Mouse (Mus musculus) retina, adult 2 months (tissue): ENCODE results near the gene Rreb1.

Experiments used
- DNase-seq: peaks from one replicate; pipeline ENCODE4 v3.0.0-alpha.2; 2012; ENCODE audit warnings: low read depth, low spot score

The Rreb1 gene

GRCm38 (mm10) chr13:37851617-37852016 is 73.4 kb downstream of the Rreb1 start:
- no peak for DNase-seq

DNA sequence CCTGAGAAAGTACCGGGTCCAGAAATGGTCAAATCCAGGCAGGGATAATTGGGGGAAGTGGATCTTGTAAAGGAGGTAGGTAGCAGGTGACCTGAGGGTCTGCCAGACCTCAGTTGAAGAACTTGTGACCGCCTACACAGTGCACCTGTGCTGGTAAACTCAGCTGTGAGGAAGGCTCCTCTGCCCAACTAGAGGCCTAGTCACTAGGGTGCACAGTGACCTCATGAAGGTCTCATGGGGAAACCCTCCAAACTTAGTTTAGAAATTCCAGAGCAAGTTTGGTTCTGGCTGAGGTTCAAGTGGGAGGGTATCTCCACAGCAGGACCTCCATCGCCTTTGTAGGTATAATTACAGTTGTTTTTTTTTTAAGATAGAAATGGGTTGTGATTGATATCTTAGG is 74.7 kb downstream of the Rreb1 start:
- DNase-seq, result no peak

DNA sequence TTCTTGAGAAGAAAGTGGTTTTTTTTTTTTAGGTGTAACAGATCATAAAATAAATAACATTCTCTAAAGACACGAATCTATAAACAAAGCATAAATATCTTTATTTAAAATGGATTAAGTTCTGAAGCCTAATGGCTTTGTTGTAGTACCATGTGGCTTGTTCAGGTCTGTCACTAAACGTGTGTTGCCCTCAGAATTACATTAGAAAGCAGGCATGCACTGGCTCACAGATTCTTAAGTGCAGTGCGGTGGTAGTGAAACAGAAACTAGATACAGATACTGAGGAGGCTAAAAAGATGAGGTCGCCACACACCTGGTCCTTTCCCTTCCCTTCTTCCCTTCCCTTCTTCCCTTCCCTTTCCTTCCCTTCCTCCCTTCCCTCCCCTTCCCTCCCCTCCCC is 75.2 kb downstream of the Rreb1 start:
- DNase-seq, result no peak

GRCm38 (mm10) chr13:37854031-37854431 is 75.8 kb downstream of the Rreb1 start:
- no peak for DNase-seq

- no peak for DNase-seq
These were observed 76.4 kb downstream of the Rreb1 start for GRCm38 (mm10) chr13:37854455-37855220.

GRCm38 (mm10) chr13:37855221-37855757 is 77.1 kb downstream of the Rreb1 start:
- DNase-seq, result no peak

DNA sequence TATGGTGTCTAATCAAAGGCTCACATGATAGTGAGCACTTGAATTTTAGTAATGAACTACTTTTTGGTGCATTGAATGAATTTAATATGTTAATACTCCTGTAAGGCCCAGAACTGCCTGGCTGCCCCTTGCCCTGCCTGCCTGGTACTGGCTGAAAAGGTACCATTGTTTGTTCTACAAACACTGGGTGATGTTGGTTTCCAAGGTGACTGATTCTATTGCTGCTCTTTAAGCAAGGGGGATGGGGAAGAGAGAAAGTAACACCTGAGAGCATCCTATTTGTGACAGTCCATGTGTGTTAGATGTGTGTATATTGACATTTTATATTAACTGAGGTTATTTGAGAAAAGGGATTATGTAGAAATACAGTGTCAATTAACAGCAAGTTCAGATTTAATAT is 77.6 kb downstream of the Rreb1 start:
- DNase-seq, result no peak

DNA sequence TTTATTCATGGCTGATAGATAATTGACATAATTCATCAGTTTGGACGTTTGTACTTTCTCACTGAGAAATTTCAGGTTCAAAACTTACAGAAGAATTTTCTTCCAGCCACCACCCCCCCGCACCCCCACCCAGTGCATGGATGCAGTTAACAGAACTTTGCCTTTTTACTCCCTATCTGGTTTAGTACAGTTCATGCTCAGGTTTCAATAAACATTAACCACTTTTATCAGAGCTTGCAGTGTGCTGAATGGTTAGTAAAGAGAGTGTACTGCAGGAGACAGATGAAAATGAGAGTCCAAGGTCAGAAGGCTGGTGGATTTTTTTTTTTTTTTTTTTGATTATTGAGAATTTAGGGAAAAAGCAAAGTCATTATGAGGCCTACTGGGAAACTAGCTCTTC is 78.3 kb downstream of the Rreb1 start:
- no peak for DNase-seq

- DNase-seq, result peak; percentile 72
These were observed 79.3 kb downstream of the Rreb1 start for GRCm38 (mm10) chr13:37857284-37858065.

- DNase-seq, result no peak
These were observed 79.9 kb downstream of the Rreb1 start for GRCm38 (mm10) chr13:37858066-37858501.

GRCm38 (mm10) chr13:37858508-37858907 is 80.3 kb downstream of the Rreb1 start:
- no peak for DNase-seq

GRCm38 (mm10) chr13:37859782-37860181 is 81.6 kb downstream of the Rreb1 start:
- no peak for DNase-seq

- DNase-seq, result no peak
These were observed 82.0 kb downstream of the Rreb1 start for GRCm38 (mm10) chr13:37860204-37860603.

- DNase-seq, result no peak
These were observed 82.6 kb downstream of the Rreb1 start for GRCm38 (mm10) chr13:37860789-37861188.

DNA sequence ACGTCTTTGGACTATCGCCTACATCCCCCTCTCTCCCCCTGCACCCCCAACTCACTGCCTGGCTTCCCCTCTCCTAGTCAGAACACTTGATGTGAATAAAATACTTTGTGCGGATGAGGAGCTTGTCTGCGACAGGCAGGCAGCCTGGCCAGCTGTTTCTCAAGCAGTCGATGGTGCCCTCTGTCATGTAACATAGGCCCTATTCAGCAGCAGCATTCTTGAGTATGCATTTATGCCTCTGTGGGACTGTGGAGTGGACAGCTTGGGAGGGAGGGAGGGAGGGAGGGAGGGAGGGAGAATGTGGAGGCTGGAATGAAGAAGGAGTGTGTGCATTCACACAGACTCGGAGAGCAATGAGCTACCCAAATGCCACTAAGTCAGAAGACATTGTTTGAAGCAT is 84.3 kb downstream of the Rreb1 start:
- no peak for DNase-seq

GRCm38 (mm10) chr13:37863643-37864042 is 85.4 kb downstream of the Rreb1 start:
- DNase-seq, result no peak

DNA sequence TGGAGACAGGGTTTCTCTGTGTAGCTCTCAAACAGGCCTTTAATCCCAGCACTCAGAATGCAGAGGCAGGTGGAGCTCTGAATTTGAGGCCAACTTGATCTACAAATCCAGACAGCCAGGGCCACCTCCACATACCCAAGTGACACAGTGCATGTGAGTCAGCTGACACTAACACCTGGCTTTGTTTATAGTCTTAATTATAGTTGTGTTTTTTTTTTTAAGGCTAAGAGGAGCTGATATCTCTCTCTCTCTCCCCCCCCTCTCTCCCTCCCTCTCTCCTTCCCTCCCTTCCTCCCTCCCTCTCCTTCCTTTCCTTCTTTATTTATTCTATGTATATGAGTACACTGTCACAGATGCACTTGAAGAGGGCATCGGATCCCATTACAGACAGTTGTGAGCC is 86.5 kb downstream of the Rreb1 start:
- no peak for DNase-seq

- DNase-seq, result no peak
These were observed 88.1 kb downstream of the Rreb1 start for GRCm38 (mm10) chr13:37866296-37866695.

DNA sequence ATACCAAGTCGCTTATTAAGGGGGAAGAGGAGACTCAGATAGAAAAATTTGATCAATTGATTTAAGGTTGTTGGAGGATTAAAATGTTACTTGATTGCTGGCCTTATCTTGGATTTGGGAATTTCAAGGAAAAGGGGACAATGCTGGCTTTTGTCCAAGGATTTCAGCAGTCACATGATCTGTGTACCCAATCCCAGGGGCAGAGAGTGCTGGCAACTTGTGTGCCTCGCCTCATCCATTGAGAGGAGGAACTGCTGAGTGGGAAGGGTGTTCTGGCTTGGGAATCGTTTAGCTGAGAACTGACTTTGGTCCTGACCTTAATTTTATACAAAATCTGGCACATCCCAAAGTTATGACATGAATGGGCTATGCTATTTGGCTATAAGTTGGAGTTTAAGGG is 88.6 kb downstream of the Rreb1 start:
- no peak for DNase-seq

GRCm38 (mm10) chr13:37870118-37870908 is 92.1 kb downstream of the Rreb1 start:
- no peak for DNase-seq

DNA sequence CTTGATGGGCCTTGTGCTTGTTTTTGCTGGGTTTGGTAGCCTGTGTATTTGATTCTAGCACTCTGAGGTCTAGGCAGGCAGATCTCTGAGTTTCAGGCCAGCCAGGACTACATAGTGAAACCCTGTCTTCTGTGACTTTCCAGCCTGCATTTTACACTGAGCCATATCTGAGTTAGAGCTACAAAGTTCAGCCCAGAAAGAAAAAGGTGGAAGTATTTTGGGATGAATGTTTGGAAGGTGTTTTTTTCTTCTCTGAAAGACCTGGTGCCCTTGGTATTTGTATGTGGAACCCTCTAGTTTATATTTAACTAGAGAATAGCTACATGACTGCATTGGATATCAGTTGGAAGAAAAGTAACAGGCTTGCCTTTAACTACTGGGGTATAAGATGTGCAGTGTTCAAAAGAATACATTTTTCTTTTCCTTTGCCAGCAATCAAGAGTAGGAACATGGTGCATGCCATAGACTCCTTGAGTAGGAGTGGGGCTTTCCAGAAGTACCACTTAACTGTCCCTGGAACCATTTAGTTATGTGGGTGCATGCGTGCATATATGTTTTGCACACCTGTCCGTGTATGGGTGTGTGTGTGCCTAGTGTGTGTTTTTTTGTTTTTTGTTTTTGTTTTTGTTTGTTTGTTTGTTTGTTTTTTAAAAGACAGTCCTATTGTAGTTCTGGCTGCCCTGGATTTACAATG is 94.1 kb downstream of the Rreb1 start:
- no peak for DNase-seq
